Mouse (Mus musculus): ENCODE measurements around the gene Nell2. TPM values are rescaled to one million over a fixed set of nuclear protein-coding genes. Genes with fewer than 3 reads are reported as not detected.

Nell2 gene
- polyA plus RNA-seq, 1 experiment from 2014 or later, result 20.1 TPM

DNA sequence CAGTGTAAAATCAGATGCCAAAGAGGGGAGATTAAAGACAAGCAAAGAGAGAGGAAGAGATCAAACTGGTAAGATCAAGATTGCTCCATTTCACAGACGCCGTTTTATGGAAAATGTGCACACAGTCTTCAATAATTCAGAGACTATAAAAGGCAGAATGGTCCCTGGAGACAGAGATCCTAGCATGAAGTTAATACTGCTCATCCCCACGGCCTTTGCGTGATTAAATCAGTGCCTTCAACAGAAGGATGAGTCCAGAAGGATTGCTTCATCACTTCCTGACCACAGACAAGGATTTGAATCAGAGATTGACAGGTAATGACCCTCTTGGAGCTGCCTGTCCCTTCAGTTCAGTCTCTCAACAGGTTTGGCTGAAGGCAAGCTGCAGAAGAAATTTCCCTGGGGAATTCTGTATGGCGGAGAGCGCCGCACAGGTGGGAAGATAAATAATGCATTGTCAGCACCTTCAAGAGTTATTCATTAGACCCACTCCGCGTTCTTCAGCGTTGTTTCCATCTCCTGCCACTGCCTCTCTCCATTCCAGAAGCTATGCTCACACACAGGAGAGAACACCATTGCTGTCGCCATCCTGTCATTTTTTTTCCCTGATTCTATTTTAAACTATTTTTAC lies 118.0 kb downstream of the Nell2 start:
- Histone ChIP-seq H3K4me3 (no peak overlapping the region), H3K4me1 (no peaks in the 10 kb centered on the region), H3K9ac (no peak overlapping the region), H3K36me3 (no peaks in the 10 kb centered on the region), H3K27me3 (no peaks in the 10 kb centered on the region), H3K27ac (no peak overlapping the region), H3K9me3 (no peaks in the 10 kb centered on the region), H3K4me2 (replicated peaks) (no peak overlapping the region)
- WGBS, result 83% methylated on average over 11 of the region's 11 CpGs
- ATAC-seq (ENCODE audit: low FRiP score, low read depth), result no peak

DNA sequence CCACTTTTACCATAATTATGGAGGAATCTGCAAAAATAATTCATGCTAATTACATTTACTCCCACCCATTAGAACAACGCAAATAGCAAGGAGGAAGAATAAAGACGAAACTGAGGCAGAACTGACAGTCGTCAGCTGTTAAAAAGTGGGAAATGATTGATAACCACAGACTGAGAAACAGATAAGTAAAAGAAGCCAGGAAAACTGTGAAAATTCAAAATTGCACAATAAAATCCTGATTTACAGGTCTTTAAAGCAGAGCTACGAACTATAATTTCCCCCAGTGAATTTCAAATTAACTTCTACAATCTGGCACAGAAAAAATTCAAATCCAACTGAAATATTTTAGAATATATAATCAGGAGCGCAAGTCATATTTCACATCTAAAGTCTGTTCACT lies 138.0 kb downstream of the Nell2 start:
- H3K4me1 ChIP-seq, result no peaks in the 10 kb centered on the region
- H3K27ac ChIP-seq, result no peak overlapping the region
- no peak overlapping the region for H3K4me3 ChIP-seq
- no peaks in the 10 kb centered on the region for H3K36me3 ChIP-seq
- no peak for ATAC-seq (ENCODE audit: low FRiP score, low read depth)
- no peak overlapping the region for H3K4me2 ChIP-seq (replicated peaks)
- no peaks in the 10 kb centered on the region for H3K27me3 ChIP-seq
- WGBS, result 82% methylated on average over 5 of the region's 5 CpGs
- H3K9ac ChIP-seq, result no peak overlapping the region
- no peaks in the 10 kb centered on the region for H3K9me3 ChIP-seq

DNA sequence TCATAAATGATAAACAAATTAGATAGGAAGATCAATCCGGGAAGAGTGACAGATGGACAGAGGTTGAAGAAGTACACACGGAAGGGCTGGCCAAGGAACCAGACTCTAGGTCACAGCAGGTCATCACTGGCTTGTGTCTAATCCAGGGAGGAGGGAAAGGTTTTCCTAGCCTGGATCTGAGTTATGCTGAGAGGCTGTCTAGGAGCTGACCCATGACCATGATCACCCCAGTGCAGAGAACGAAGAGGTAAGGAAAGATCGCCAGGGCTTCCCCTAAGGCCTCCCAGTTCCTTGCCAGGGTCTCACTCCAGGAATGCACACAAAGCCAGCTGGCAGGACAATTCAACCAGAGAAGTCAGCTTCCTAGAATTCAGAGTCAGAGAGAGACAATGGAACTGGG lies 139.4 kb downstream of the Nell2 start:
- Histone ChIP-seq H3K27me3 (no peaks in the 10 kb centered on the region), H3K4me1 (0 out of 2 replicates have a peak, but pooled peaks cover 3% of the 10 kb centered on the region), H3K9ac (no peak overlapping the region), H3K4me3 (no peak overlapping the region), H3K4me2 (replicated peaks) (no peak overlapping the region), H3K9me3 (no peaks in the 10 kb centered on the region), H3K36me3 (no peaks in the 10 kb centered on the region), H3K27ac (no peak overlapping the region)
- 83% methylated on average over 4 of the region's 4 CpGs for WGBS
- no peak for ATAC-seq (ENCODE audit: low FRiP score, low read depth)

DNA sequence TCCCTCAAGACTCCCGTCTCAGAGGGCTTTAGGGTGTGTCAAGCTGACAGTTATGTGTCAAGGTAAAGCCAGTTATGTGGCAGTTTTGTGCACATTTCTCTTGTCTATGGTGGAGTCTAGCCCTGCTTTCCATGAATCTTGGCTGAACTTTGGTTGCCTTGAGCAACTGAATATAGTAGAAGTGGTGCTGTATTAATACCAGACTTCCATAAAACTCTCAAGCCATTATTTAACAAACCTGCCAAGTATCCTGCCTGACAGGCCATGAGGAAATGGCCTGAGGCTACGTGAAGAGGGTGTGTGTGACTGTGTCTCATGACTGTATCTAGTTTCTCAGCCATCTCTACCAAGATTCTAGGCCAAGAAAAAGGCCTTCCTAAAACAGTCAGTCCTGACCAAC lies 147.5 kb downstream of the Nell2 start:
- no peaks in the 10 kb centered on the region for H3K36me3 ChIP-seq
- no peak overlapping the region for H3K27ac ChIP-seq
- H3K4me1 ChIP-seq, result peaks cover 20% of the 10 kb centered on the region
- ATAC-seq (ENCODE audit: low FRiP score, low read depth), result peak; percentile 51; the same call in 1 of the 2 replicates
- no peak overlapping the region for H3K4me2 ChIP-seq (replicated peaks)
- H3K9ac ChIP-seq, result no peak overlapping the region
- H3K27me3 ChIP-seq, result no peaks in the 10 kb centered on the region
- H3K4me3 ChIP-seq, result no peak overlapping the region
- no peaks in the 10 kb centered on the region for H3K9me3 ChIP-seq
- WGBS, result 51% methylated on average over 2 of the region's 2 CpGs

DNA sequence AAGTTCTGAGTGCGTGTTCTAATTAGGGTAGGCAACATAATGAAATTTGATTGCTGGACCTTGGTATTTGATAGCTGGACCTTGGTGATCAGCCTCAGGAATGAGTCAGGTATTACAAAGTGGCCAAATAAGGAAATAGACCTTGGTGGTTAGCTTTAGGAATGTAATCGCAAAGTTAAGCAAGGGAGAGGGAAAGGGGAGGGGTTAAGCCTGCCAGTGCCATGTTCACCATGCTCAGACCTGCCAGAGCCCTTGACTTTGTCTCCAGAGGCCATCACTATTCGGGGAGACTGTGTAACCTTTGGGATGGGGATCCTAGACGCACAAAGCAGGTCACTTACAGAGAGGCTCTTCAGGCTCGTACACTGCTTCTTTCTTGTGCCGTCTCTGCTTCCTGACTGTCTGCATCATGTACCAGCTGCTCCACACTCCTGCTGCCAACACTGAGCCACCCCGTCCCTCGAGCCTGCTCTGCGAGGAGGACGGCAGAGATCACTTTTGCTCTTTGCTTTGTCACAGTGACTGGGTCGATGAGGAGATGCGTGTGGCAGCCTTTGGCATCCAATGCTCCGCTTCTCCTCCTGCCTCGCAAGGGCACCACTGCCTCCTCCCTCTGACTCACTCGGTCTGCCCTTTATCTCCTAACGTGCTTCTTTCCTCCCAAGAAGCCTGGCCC lies 157.5 kb downstream of the Nell2 start:
- no peak overlapping the region for H3K9ac ChIP-seq
- no peak for ATAC-seq (ENCODE audit: low FRiP score, low read depth)
- 81% methylated on average over 16 of the region's 16 CpGs for WGBS

DNA sequence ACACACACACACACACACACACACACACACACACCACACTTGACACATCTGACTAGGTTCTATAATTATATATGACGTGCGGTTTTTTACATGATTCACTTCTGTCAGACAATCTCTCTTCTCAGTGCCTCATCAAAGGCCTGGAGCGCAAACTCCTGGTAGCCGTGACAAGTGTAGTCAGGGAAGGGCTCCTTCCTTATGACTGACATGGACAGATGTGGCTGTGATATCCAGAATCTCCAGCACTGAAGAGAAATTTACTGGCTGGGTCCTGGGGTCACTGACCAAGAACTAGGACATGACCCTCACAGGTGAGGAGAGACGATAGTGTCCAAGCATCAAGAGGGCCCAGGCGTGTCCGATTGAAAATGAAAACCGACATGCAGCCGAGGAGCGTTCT lies 160.2 kb downstream of the Nell2 start:
- 87% methylated on average over 10 of the region's 10 CpGs for WGBS
- no peaks in the 10 kb centered on the region for H3K9me3 ChIP-seq
- no peaks in the 10 kb centered on the region for H3K4me1 ChIP-seq
- no peaks in the 10 kb centered on the region for H3K27me3 ChIP-seq
- no peak overlapping the region for H3K27ac ChIP-seq
- H3K4me3 ChIP-seq, result no peak overlapping the region
- H3K36me3 ChIP-seq, result no peaks in the 10 kb centered on the region
- no peak for ATAC-seq (ENCODE audit: low FRiP score, low read depth)
- H3K4me2 ChIP-seq (replicated peaks), result no peak overlapping the region
- H3K9ac ChIP-seq, result no peak overlapping the region

More for the DNA sequence above, 157.5 kb downstream of the Nell2 start:
- H3K4me3 ChIP-seq, result no peak overlapping the region
- H3K4me1 ChIP-seq, result no peaks in the 10 kb centered on the region
- H3K27me3 ChIP-seq, result no peaks in the 10 kb centered on the region
- H3K36me3 ChIP-seq, result no peaks in the 10 kb centered on the region
- no peak overlapping the region for H3K4me2 ChIP-seq (replicated peaks)
- H3K27ac ChIP-seq, result no peak overlapping the region
- H3K9me3 ChIP-seq, result no peaks in the 10 kb centered on the region

DNA sequence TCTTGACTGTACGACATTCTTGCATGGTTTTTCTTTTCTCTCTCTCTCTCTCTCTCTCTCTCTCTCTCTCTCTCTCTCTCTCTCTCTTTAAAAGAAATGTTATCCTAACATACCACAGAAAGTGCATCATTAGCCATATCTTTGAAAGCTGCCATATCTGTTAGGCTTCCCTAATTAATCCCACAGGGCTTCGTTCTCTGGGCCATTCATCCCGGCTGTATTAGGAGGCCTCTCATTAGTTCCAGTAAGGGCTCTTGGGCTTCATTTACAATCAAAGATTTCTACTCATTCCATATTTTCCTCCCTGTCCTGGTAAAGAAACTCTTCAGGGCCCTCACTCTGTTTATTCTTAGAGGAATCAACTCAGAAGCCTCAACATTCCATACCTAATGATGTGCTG lies 161.9 kb downstream of the Nell2 start:
- WGBS, result 66% methylated on average over 3 of the region's 3 CpGs
- Histone ChIP-seq H3K4me3 (no peak overlapping the region), H3K9ac (no peak overlapping the region), H3K36me3 (no peaks in the 10 kb centered on the region), H3K4me2 (replicated peaks) (no peak overlapping the region), H3K27ac (no peak overlapping the region), H3K4me1 (no peaks in the 10 kb centered on the region), H3K27me3 (no peaks in the 10 kb centered on the region), H3K9me3 (no peaks in the 10 kb centered on the region)
- ATAC-seq (ENCODE audit: low FRiP score, low read depth), result no peak

DNA sequence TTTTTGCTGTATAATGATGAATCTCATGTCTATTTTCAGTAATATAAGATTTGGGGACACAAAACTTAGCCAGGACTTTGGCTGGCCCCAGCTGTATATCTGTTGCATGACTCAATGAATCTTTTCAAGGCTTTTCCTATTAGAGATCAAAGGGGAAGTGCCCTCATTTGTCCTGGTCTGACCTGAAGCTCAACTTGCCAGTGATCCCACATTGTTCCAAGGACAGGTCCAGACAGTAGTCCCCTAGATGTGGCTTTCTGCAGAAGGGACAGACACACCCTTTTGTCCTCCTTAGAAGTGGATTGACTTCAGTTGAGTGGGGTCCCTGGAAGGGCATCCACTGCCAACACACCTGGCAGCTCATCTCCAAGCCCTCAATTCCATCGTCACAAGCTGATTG lies 173.6 kb downstream of the Nell2 start:
- Histone ChIP-seq H3K27ac (no peak overlapping the region), H3K36me3 (no peaks in the 10 kb centered on the region), H3K4me3 (no peak overlapping the region), H3K4me2 (replicated peaks) (no peak overlapping the region), H3K9me3 (peaks cover 4% of the 10 kb centered on the region), H3K27me3 (no peaks in the 10 kb centered on the region), H3K9ac (no peak overlapping the region), H3K4me1 (no peaks in the 10 kb centered on the region)
- ATAC-seq (ENCODE audit: low FRiP score, low read depth), result no peak
- 83% methylated on average over 1 of the region's 1 CpGs for WGBS

DNA sequence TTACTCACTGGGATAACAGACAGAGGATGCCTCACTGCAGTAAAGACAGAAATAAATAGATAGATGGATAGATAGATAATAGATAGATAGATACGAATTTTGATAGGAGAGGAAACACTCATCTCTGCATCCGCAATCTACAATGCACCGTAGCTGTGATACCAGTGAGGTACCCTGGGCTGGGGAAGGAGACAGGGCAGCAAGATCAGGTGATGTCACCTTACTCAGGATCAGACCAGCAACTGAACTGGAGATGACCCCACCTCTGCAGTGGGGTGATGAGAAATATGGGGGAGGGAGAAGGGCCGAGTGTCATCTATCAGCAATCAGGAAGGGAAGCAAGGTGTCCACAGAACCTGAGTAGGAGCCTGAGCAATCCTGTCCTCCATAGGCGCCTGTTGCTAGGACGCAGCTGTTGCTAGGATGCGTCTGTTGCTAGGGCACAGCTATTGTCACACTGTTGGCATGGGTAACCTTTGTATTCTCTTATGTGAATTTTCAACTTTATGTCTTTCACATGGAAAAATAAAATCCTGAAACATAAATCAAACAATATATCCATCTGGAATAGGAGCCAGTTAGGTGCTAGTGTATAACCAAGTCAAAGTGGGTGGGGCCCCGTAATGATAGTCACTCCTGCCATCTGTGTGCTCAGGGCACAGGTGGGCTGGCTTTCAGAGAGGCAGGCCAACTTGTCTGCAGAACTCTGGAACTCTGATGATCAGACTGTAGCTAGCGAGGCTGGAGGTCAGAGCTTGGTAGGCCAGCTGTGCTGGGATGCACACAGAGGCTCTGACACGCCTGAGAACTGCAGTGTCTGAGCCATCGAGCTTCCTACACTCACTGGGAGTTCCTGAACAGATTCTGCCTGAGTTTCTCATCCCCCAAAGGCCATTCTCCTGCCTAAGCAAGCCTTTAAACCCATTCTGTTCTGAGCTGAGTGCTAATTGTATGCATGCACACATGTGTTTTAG lies 193.7 kb downstream of the Nell2 start:
- ATAC-seq (ENCODE audit: low FRiP score, low read depth), result no peak
- Histone ChIP-seq H3K27me3 (0 out of 2 replicates have a peak, but pooled peaks cover 3% of the 10 kb centered on the region), H3K36me3 (no peaks in the 10 kb centered on the region), H3K9me3 (no peaks in the 10 kb centered on the region), H3K4me3 (no peak overlapping the region), H3K4me1 (peaks cover 24% of the 10 kb centered on the region), H3K27ac (no peak overlapping the region), H3K4me2 (replicated peaks) (no peak overlapping the region), H3K9ac (no peak overlapping the region)
- 90% methylated on average over 11 of the region's 11 CpGs for WGBS

DNA sequence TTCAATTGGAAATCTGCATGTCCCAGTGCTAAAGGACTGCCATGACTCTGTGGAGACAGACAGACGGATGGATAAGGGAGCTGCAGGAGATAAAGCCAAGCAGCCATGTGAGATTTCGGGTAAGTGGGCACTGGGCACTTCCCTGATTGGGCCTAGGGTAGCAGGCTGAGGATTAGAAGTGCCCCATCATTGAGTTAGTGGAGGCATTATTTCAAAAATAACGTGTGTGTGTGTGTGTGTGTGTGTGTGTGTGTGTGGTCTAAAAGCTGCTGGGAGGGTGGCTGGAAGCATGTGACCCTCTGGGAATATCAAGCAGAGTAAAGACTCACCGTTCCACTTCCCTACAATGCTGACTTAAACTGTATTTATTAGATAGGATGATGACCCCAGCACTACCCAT lies 195.1 kb downstream of the Nell2 start:
- Histone ChIP-seq H3K4me3 (no peak overlapping the region), H3K27me3 (0 out of 2 replicates have a peak, but pooled peaks cover 3% of the 10 kb centered on the region), H3K4me2 (replicated peaks) (no peak overlapping the region), H3K36me3 (no peaks in the 10 kb centered on the region), H3K9ac (no peak overlapping the region), H3K4me1 (peaks cover 25% of the 10 kb centered on the region), H3K27ac (no peak overlapping the region), H3K9me3 (no peaks in the 10 kb centered on the region)
- WGBS, result 80% methylated on average over 4 of the region's 4 CpGs
- no peak for ATAC-seq (ENCODE audit: low FRiP score, low read depth)

DNA sequence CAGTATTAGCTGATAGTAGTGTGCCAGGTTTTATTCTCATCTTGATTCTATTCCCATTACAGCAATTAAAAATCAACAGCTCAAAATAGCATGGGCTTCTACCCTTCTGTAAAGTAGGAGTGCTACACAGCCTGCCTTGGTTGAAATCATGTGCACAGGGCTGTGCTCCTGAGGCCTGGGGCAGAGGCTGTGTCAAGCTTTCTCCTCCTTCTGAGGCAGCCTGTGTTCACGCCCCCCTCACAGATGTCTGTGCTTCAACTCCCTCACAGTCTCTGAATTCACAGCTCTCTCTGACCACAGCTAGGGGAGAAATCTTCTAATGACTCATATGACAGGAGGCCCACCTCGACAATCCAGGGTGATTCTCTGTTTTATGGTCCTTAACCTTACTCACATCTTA lies 197.4 kb downstream of the Nell2 start:
- no peak for ATAC-seq (ENCODE audit: low FRiP score, low read depth)
- 36% methylated on average over 2 of the region's 2 CpGs for WGBS
- peaks cover 25% of the 10 kb centered on the region for H3K4me1 ChIP-seq
- no peak overlapping the region for H3K4me3 ChIP-seq
- H3K4me2 ChIP-seq (replicated peaks), result no peak overlapping the region
- 0 out of 2 replicates have a peak, but pooled peaks cover 3% of the 10 kb centered on the region for H3K27me3 ChIP-seq
- no peaks in the 10 kb centered on the region for H3K36me3 ChIP-seq
- 0 out of 2 replicates have a peak, but pooled peaks cover 3% of the 10 kb centered on the region for H3K9me3 ChIP-seq
- H3K27ac ChIP-seq, result no peak overlapping the region
- no peak overlapping the region for H3K9ac ChIP-seq

DNA sequence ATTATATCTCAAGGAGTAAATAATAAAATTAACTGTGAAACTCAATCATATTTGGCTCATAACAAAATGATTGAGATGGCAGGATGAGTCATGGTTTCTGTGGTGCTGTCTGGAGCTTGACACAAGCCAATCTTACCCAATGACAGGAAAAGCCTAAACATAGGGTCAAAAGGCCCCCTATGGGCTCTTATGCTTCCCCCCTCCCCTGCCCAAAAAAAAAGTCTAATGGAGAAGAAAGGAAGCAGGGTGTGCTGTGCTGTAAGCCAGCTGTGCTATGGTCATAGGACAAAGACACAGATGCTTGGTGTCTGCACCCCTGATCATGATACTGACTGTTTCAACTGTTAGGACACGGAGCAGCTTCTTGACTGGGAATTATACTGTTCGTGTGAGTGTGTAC lies 205.6 kb downstream of the Nell2 start:
- H3K4me3 ChIP-seq, result no peak overlapping the region
- 86% methylated on average over 2 of the region's 2 CpGs for WGBS
- no peaks in the 10 kb centered on the region; the same call in 1 of the 2 replicates for H3K27me3 ChIP-seq
- no peak overlapping the region for H3K9ac ChIP-seq
- no peak for ATAC-seq (ENCODE audit: low FRiP score, low read depth)
- no peak overlapping the region for H3K27ac ChIP-seq
- no peak overlapping the region for H3K4me2 ChIP-seq (replicated peaks)
- no peaks in the 10 kb centered on the region for H3K36me3 ChIP-seq
- H3K4me1 ChIP-seq, result no peaks in the 10 kb centered on the region
- H3K9me3 ChIP-seq, result 0 out of 2 replicates have a peak, but pooled peaks cover 3% of the 10 kb centered on the region

Data from limb, embryonic 13.5 days (tissue).